Mouse (Mus musculus) adrenal gland, postnatal 0 days (tissue): ENCODE results near the gene Sgcg. TPM values are rescaled to one million over a fixed set of nuclear protein-coding genes. Genes with fewer than 3 reads are reported as not detected.

Source experiments
- polyA plus RNA-seq: library from polyadenylated mRNA; unstranded; fragments of >200 nt; fragmentation: Nextera tagmentation; extraction: Ambion mirVana; gene quantifications from 2 replicates; pipeline ENCODE4 v1.2.1, GENCODE M21; 2015

Sgcg gene
- 0.87 TPM in 1 of 2 replicates, not detected in the other for polyA plus RNA-seq

GRCm38 (mm10) chr14:61258352-61258751, at the start of gene Sgcg:
Gene Sgcg (minus strand): TSS chr14:61258490.

Other genes with a start within 250 kb of the Sgcg start
- 18.3 and 44.4 TPM in 2 replicates for gene Tnfrsf19, start 212.0 kb downstream of the Sgcg start, polyA plus RNA-seq
- 1.1 and 1.5 TPM in 2 replicates for gene Sacs, start 120.0 kb downstream of the Sgcg start, polyA plus RNA-seq
- 1.7 and 3.5 TPM in 2 replicates for gene Arl11, start 51.3 kb upstream of the Sgcg start, polyA plus RNA-seq
- gene Ebpl, start 101.9 kb upstream of the Sgcg start, polyA plus RNA-seq = 15.2 and 15.6 TPM in 2 replicates
- 17.4 and 22.7 TPM in 2 replicates for gene Kpna3, start 181.4 kb upstream of the Sgcg start, polyA plus RNA-seq